Mouse (Mus musculus) embryonic fibroblast, embryonic 13.5 days (primary cell): ENCODE results near the gene Cish. TPM values are rescaled to one million over a fixed set of nuclear protein-coding genes. Genes with fewer than 3 reads are reported as not detected.

Experiments used
- H3K27ac ChIP-seq: 2 replicates; pipeline ENCODE4 v1.5.1; 2012; ENCODE audit warnings: low read length, control low read depth, inconsistent platforms; ENCODE audit not compliant: insufficient read depth
- H3K4me1 ChIP-seq: 2 replicates; pipeline ENCODE4 v1.6.1; 2011; ENCODE audit warnings: low read length; ENCODE audit not compliant: control insufficient read depth, insufficient read depth
- H3K4me3 ChIP-seq: 2 replicates; pipeline ENCODE4 v1.5.1; 2011; ENCODE audit warnings: mild to moderate bottlenecking, control low read depth, low read length; ENCODE audit not compliant: insufficient read depth
- CTCF ChIP-seq: IDR thresholded peaks from 2 replicates; pipeline ENCODE4 v1.5.1; 2011; ENCODE audit warnings: mild to moderate bottlenecking, control low read depth, low read length, moderate library complexity, borderline replicate concordance; ENCODE audit not compliant: insufficient read depth
- POLR2A ChIP-seq: IDR thresholded peaks from 2 replicates; pipeline ENCODE4 v1.6.1; 2011; ENCODE audit warnings: low read depth, mild to moderate bottlenecking, control low read depth, low read length, moderate library complexity
- polyA plus RNA-seq: library from polyadenylated mRNA; stranded (reverse); fragments of >200 nt; gene quantifications from 2 replicates; pipeline ENCODE4 v1.2.4, GENCODE M21; 2011; ENCODE audit warnings: low read depth; ENCODE audit not compliant: missing spikeins, insufficient read length

The Cish gene
- polyA plus RNA-seq, 1 experiment = 6.4 TPM

- Histone ChIP-seq H3K4me1 (no peaks in the 10 kb centered on the region), H3K4me3 (no peak overlapping the region), H3K27ac (no peak overlapping the region)
- TF ChIP-seq CTCF = no peak
- TF ChIP-seq POLR2A = no peak
Observed at GRCm38 (mm10) chr9:107327879-107328620, 32.2 kb downstream of the Cish start.

GRCm38 (mm10) chr9:107330791-107331190 lies 35.0 kb downstream of the Cish start:
- Histone ChIP-seq H3K4me1 (no peaks in the 10 kb centered on the region), H3K27ac (no peak overlapping the region), H3K4me3 (no peak overlapping the region)
- TF ChIP-seq POLR2A (no peak), CTCF (no peak)

DNA sequence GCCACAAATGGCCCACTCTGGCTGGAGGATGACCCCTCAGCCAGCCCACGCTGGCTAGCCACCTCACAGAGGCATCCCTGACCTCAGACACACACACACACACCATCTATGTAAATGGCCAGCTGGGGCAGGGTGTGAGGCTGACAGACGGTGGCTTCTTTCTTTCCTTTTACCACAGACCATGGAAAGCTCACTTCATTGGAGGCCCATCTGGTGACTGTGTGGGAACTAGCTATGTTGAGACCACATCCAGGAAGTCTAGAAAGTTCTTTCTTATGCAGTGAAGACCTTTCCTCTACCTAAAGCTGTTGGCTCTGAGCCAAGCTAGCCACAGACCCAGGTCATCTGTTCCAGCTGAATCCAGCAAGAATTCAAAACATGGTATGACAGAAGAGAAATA lies 37.9 kb downstream of the Cish start:
- no peaks in the 10 kb centered on the region for H3K4me1 ChIP-seq
- H3K27ac ChIP-seq = no peak overlapping the region
- H3K4me3 ChIP-seq = no peak overlapping the region
- TF ChIP-seq CTCF (no peak), POLR2A (no peak)

DNA sequence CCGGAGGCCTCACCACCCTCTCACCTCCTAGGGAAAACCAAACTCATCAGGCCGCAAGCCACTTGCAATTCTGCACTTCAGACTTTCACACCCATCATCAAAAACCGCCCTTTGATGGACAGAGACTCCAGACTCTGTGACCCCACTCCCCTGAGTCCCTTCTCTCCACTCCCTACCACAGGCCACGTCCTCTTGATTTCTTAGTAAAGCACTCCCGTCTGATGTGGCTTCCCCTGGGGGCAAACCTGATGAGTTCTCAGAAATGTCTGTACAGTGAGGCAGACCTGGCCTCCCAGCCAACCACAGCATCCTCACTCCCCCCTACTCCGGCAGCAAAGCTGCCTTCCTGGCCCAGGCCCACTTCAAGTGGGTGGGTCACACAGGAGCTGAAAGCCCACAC lies 38.5 kb downstream of the Cish start:
- TF ChIP-seq POLR2A (no peak), CTCF (no peak)
- no peaks in the 10 kb centered on the region for H3K4me1 ChIP-seq
- no peak overlapping the region for H3K27ac ChIP-seq

GRCm38 (mm10) chr9:107335046-107335445 lies 39.2 kb downstream of the Cish start:
- Histone ChIP-seq H3K4me1 (no peaks in the 10 kb centered on the region), H3K4me3 (no peak overlapping the region), H3K27ac (no peak overlapping the region)
- TF ChIP-seq POLR2A (no peak), CTCF (no peak)

More for the DNA sequence above, 38.5 kb downstream of the Cish start:
- no peak overlapping the region for H3K4me3 ChIP-seq

DNA sequence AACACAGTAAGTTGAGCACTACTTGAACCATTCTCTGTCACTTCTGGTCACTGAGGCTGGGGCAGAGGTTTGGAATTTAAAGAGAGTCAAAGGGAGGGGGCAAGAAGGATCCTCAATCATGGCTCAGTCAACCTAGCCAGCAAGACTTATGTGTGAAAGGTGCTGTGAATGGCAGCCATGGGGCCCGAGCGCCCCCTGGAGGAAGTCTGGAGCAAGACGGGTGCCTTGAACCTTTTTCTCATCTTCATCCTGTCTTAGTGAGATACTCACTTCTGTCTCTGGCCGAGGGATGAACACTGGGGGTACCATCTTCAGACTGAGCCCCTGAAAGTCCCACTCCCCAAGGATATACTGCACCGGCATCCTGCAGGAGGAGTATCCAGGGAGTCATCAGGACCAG lies 40.1 kb downstream of the Cish start:
- Histone ChIP-seq H3K4me1 (no peaks in the 10 kb centered on the region), H3K27ac (no peak overlapping the region), H3K4me3 (no peak overlapping the region)
- TF ChIP-seq POLR2A (no peak), CTCF (peak; percentile 70)

- TF ChIP-seq CTCF = no peak
- TF ChIP-seq POLR2A = no peak
Observed at GRCm38 (mm10) chr9:107336386-107336785, 40.6 kb downstream of the Cish start.

DNA sequence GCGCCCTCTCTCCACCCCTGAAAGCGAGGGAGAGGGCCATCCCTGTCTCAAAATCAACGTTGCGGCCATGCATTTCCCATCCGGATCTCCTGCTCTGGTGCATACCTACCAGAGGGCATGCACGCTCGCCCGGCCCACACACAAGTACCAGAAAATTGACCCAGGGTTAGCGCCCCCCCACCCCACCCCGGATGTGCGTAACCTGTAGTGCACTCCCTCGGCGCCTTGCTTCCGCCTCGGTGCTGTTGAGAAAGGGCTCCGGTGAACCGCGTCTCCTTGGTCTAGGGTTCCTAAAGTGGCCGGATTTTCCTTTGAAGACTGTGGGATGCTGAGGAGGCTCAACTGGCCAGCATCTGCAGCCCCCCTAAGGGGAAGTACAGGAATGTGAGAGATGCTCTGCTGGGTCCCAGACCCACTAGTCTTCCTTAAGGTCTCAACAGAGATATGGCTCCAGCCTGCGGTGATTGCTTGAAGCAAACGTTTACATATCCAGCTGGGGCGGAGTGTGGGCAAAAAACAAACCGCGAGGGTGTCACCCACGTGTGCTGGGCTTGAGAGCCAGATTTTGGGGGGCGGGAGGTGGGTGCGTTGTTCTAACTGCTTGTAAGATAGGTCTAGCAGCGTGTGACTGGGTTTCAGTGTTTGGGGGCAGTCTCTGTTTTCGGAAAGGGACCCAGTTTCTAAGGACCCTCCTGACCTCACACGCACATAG lies 42.5 kb downstream of the Cish start, which contains the start of gene Hemk1:
TSS of gene Hemk1 (minus strand) at position 179 of the 712 bp plus-strand sequence.
- no peaks in the 10 kb centered on the region for H3K4me1 ChIP-seq
- H3K27ac ChIP-seq = no peak within 1 kb of the TSS
- H3K4me3 ChIP-seq = peak within 1 kb of the TSS; percentile 61
- TF ChIP-seq POLR2A (peak; percentile 88), CTCF (no peak)

More at GRCm38 (mm10) chr9:107336386-107336785, 40.6 kb downstream of the Cish start:
- H3K4me3 ChIP-seq = no peak overlapping the region
- H3K27ac ChIP-seq = no peak overlapping the region
- no peaks in the 10 kb centered on the region for H3K4me1 ChIP-seq

- TF ChIP-seq POLR2A (0 out of 2 replicates have a peak, but pooled peaks have one; percentile 31), CTCF (no peak)
- Histone ChIP-seq H3K27ac (no peak within 1 kb of the TSS), H3K4me1 (no peaks in the 10 kb centered on the region), H3K4me3 (peak within 1 kb of the TSS; percentile 56)
Observed at GRCm38 (mm10) chr9:107340267-107340859, 44.5 kb downstream of the Cish start, which contains the start of gene 6430571L13Rik. 6430571L13Rik (plus strand) TSS chr9:107340602.

DNA sequence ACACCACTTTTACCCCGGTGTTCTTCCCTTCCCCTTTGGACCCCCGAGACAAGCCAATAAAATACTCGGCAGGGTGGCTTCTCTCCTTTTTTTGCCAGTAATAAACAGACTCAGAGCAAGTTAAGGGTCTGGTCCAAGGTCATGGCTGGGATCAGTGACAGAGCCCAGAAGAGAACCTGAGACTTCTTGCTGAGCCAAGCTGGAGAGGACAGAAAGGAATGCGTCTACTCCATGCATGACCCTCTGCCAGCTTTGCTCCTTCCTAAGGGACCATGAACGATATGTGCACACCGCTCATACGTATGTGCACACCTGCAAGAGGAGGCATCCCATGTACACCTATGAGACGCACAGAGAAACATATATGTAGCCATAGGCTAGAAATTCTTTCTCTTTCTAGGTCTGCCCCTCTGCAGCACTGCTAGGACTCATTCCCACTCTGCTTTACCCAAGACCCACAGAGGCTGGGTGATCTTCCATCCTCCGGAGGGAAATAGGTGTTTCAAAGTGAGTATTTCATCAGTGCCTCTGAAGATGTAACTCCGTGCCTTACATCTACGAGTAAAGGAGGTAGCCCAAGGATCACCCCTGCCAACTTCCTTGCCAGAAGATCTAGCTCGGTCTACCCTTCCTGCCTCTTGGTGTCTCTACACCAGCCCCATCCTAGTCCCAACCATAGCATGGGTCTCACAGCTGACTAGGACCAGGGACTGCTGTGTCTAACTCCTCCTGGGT lies 45.3 kb downstream of the Cish start:
- Histone ChIP-seq H3K4me1 (no peaks in the 10 kb centered on the region), H3K27ac (no peak overlapping the region), H3K4me3 (peak overlapping the region; percentile 56)
- TF ChIP-seq CTCF = no peak
- TF ChIP-seq POLR2A = no peak
